Mouse (Mus musculus): Measurements from ENCODE around the gene Ctla4.

- TF ChIP-seq CTCF (IDR thresholded peaks at IDR 0.05; ENCODE audit: extremely low read depth, insufficient read depth, low read length) (no peak), POLR2A (IDR thresholded peaks at IDR 0.05; ENCODE audit: extremely low read depth, insufficient read depth, low read length) (no peak)
These were observed 32.8 kb upstream of the Ctla4 start for GRCm38 (mm10) chr1:60853991-60854390.

Measured in cortical plate, adult 2 months (tissue).